Mouse (Mus musculus): Measurements from ENCODE around the gene Hpse2.

Hpse2 gene

DNA sequence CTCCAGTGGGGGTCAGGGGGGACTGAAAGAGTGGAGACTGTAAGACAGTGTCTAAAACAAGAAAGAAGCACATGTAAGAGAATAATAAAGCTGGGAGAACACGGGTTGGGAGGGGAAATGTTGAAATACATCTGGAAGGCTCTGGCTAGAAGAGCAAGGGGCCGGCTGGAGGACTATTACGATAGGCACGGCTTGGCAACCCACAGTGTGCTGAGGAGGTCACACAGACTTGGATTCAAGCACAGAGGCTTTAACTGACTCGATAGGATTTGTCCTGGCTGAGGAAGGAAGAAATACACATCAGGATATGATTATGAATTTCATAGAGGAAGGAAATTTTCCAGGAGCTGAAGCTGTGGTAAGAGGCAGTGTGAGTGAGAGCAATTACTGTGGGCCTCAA, 414.4 kb downstream of the Hpse2 start:
- in situ Hi-C loops (cut with MboI, MseI): no loop called here

DNA sequence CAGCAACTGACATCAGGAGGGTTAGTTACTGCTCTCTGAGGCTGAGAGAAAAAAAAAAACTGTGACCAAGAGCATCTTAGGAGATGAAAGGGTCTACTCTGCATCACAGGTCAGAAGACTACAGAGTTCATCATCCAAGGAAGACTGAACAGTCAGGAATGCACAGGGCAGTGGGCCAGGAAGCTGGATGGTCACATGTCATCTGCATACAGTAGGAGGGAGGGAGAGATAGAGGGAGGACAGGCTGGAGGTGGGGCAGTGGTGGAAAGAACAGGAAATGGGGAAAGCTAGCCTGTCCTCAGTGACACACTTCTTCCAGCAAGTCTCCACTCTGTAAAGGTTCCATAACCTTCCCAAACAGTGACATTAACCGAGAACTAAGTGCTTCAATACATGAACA, 423.0 kb downstream of the Hpse2 start:
- in situ Hi-C loops (cut with MboI, MseI): no loop called here

DNA sequence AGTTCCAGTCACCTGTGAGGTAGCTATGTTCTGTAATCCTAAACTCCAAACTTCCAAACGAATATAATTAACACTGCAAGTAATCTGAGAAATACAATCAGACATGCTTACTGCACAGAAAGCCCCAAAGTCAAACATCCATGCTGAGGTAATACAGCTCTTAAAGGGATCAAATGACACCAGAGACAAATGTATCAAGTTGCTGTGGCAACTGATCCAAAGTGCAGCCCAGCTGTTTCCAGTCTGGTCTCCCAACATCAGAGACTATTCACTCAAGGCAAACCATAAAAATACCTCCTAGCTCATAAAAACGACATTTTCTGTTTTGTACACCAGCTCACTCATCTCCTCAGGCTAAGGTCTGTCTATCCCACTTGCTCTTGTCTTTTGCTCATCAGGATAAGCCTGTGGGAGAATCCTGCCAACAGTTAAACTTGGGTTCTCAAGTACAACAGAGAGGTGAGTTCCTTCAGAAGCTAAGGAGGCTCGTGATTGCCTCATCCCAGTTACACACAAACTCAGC, 440.0 kb downstream of the Hpse2 start:
- in situ Hi-C loops (cut with MboI, MseI): no loop called here

DNA sequence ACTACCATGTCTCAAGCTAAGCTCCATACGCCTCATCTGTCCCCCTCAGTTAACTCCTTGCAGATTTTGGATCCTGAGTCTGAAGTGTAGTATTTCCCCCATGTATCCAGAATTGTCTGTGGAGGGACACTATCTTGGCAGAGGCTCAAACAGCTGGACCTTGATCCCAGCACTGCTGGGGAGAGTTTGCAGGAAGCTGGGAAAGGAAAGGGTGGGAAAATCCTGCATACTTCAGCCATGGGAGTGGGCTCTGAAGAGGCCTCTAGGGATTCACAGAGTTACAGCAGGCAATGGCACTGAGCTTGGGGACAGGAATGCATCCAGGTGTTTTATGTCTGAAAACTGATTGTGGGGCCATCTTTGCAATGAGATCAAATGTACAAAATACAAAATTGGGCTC, 450.6 kb downstream of the Hpse2 start:
- in situ Hi-C loops (cut with MboI, MseI): loop anchor here (5.0 kb wide), 1 partner anchor 100 kb away; no protein-coding TSS in a partner anchor

DNA sequence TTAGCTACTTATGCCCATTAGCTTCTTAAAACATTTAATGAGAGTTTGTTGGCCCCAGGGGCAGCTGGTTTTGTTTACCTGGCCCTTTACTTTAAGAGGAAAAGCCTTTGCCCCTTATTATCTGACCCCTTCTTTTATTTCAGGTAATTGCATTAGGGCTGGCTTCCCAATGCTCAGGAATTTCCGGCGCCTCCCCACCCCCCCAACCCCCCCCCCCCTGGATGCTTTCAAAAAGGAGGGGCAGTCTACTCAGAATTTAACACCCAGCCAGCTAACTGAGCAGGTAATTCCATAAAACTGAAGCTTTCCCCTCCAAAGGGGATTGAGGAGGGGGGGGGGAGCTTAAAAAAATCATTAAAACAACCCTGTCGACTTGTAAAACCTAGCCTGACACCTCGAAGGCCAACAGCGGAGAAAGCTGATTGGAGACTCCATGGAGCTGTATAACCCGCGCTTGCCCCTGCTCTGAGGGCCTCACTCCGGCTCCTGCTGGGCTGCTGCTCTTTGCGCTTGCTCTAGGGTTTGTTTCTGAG, 451.4 kb downstream of the Hpse2 start:
- in situ Hi-C loops (cut with MboI, MseI): loop anchor here (5.0 kb wide), 1 partner anchor 99 kb away; no protein-coding TSS in a partner anchor

DNA sequence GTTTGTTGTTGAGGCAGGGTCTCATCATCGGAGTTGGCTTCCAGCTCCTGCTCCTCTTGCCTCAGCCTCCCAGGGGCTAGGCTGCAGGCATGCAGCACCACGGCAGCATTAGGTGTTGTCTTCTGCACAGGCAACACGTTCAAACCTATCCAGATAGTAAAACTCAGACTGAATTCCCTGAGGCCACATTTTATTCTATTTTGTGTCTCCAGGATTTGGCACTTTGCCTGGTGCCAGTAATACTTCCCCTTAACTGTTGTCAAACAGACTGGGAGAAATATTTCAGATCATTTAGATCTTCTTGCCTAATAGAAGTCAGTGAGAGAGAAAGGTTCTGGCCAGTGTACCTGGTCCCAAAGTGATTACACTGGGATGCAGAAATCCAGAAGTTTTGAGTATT, 458.5 kb downstream of the Hpse2 start:
- in situ Hi-C loops (cut with MboI, MseI): no loop called here

DNA sequence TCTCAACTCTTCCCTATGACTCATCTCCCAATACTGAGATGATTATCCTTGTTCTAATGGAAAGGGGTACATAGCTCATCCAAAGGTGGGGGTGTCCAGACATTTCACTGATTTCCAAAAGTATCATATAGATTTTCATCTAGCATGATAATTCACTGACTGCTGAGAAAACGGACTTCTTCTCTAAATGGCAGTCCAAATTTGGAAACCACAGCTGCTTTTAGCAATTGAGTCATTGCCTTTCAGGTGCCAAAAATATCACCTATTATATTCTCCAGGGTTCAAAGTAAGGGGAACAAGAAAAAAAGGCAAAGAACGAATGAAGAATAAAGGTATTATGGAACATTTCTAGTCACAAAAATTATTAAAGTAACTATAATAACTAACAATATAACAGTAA, 459.9 kb downstream of the Hpse2 start:
- in situ Hi-C loops (cut with MboI, MseI): no loop called here

DNA sequence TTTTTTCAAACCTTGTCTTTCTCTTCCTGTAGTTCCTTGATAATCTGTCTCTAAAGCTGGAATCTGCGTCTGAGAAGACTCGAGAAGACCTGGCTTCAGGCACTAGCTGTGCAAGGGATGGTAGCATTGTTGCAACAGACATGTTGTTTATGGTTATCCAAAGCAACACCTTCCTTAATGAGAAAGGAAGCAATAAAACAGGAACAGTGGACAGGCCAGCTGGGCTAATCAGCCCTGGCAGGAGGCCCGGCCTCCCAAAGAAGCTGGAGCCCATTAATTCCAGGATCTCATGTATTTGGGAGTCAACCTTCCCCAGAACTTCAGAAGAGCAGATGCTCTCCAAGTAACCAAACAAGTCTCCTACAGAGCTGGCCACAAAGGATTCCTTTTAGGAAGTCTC, 465.5 kb downstream of the Hpse2 start:
- in situ Hi-C loops (cut with MboI, MseI): no loop called here

DNA sequence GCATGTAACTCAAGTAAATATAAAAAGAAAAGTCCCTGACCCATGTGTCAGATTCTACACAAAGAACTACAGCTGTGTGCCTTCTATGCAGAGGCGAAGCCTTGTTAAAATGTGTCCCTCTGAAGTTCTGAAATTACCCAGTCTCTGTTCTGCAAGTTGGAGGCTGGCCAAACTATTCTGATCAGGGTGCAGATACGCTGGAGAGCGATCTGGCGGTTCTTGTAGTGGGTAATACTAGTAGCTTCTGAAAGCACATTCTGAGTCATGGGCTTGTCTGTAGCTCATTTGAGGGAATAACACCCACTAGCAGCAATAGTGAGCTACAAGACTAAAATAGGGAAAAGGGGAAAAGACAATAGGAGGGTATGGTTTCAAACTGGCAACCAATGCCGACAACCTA, 474.5 kb downstream of the Hpse2 start:
- in situ Hi-C loops (cut with MboI, MseI): no loop called here

DNA sequence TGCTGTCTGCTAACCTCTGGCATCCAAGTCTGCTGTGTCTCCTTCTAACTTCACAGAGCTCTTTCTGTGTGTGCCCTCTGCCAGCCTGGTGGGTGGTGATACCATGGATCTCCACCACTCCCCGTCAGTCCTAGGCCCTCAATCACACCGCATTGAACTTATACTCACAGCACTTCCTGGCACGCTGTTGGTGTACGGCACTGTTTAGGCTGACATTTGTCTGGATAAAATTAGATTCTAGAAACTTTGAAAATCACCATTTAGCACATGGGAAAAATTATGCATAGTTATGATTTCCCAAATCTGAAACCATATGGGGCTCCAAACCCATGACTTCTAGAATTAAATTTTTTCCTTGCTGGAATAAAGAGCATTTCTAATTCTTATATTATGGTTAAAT, 478.4 kb downstream of the Hpse2 start:
- in situ Hi-C loops (cut with MboI, MseI): no loop called here

DNA sequence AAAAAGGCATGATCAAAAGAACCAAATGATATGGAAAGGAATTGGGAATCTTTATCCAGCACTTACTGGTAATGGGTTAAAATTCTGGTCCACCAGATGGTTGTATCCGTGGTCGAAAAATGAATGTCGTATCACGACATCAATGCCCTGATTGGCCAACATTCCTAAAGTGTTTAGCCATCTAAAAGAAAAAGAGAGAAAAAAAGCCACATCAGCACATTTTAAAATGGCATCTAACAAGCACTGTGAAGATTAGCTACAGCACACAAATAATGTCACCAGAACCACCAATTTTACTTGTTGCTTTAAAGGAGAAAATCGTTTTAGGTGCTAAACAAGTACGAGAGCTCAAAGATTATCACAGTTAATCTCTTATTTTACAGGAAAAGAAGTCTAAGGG, 479.6 kb downstream of the Hpse2 start:
- in situ Hi-C loops (cut with MboI, MseI): no loop called here

DNA sequence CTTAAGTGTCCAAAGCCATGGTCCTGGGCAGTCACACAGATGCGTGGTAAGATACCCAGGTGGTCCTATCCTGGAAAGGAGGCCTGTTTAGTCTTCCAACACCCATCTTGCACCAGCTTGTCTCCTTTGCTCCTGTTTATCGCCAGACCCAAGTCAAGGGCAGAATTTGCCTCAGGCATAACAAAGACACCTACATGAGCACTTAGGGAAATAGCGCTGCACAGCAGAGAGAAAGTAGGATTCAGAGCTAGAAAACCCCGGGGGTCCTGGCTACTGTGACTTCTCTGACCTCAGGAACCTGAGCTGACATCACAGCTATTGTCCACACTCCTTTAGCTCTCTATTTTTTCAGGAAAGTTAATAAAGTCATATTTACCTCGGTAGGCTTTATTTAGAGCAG, 481.8 kb downstream of the Hpse2 start:
- in situ Hi-C loops (cut with MboI, MseI): no loop called here

DNA sequence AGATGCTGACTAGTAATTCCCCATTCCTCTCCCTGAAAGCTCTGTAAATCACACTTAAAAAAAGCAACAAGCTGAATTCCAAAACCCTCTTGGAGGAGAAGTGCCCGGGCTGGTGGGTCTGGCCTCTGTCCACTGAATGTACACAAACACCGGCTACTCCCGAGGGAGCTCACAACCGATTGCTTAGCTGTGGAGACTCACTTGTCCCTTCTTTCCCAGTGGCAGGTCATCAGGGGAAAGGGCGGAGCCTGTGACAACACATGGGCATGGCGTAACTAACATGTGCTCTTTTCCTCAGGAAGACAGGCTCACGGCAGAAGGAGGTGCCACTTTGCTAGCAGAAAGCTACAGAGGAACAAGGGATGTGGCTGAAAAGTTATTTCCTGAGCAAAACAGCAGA, 483.4 kb downstream of the Hpse2 start:
- in situ Hi-C loops (cut with MboI, MseI): no loop called here

DNA sequence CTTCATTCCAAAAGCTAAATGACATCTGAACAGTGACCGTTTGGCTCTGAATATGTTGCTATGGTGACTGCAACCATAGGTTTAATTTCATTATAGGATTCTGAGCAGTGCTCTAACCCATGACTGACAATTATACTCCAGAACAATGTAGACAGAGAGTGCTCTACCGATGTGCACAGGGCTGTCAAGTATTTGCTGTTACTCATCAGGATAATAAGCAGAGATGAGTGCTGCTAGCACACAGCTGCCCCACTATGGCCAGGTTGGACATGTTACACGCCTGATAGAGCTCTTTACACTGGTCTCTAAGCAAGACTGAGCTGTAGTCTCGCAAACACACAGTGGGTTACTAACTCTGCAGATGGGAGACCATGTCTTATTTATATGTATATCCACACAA, 483.9 kb downstream of the Hpse2 start:
- in situ Hi-C loops (cut with MboI, MseI): no loop called here

DNA sequence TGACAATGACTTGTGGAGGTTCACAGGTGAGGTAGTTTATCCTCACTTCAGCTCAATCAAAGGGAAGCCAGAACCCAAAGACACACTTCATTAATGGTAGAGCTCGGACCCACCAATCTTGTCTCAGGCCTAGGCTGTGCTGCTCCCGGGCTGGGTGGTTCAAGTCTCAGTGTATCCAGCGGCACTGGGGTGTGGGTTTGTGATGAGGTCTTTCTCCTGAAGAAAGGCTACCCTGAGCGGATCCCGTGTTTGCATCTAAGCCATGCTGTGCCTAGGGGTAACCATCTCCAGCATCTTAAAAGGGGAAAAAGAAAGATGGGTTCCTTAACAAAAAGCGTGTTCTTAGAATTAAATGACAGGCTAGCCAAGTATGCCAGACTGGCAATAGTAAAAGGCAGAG, 484.3 kb downstream of the Hpse2 start:
- in situ Hi-C loops (cut with MboI, MseI): no loop called here

DNA sequence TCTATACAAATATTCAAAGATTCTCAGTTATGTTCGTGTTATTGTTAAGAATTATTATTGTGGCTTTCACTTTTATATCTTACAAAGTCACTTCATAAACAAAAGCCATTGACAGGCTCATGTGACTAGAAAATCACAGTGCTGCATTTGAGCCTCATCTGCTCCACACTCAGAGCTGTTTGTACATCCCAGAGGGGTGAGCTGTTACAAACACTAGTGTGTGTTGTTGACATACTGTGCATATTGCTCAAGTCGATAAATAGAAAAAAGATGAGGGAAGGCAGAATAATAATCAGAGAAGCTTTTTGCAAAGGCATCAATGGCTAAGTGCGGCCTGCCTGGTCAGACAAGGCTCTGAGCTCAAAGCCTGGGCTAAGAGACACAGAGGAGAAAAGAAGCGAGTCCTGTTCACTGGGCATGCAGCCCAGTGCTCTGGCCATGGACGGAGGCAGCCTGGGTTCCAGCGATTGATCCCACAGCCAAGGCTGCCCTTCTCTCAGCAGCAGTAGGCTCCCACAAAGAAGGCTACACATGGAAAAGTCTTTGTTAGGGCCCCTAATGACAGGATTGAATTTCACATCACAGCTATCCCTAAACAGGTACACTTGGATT, 485.6 kb downstream of the Hpse2 start:
- in situ Hi-C loops (cut with MboI, MseI): no loop called here

DNA sequence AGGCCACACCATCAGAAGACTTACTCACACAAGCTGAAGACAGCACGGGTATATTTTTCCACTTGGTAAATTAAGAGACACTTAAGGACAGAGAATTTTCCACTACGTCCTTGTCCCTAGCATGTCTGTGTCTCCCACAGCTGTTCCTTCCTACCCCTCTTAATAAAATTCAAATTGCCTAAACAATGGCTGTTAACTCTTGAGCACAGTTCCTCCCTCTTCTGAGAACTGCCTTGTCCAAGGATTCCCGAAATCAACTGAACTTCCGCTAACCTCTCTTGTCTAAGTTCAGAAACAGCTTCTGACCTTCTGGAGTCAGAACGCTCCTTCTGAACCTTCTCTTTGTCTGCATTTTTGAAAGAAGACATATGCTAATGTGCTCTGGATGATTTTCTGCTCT, 496.6 kb downstream of the Hpse2 start:
- in situ Hi-C loops (cut with MboI, MseI): no loop called here

DNA sequence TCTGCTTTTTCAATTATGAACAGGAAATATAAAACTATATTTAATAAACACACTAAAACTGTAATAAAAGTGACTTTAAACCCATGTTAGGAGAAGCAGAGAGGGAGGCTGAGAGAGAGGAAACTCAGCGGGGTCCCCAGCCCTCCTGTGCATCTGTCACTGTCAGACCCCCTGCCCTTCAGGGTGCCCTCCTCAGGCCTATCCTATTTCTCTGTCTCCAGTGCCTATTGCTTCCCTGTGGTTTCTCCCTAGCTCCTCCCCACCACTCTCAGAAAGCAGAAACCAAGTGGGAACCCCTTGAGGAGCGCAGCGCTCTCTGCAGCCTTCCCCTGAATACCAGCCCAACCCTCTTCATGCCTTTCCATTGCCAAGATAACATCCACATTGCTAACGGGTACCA, 510.5 kb downstream of the Hpse2 start:
- in situ Hi-C loops (cut with MboI, MseI): no loop called here

DNA sequence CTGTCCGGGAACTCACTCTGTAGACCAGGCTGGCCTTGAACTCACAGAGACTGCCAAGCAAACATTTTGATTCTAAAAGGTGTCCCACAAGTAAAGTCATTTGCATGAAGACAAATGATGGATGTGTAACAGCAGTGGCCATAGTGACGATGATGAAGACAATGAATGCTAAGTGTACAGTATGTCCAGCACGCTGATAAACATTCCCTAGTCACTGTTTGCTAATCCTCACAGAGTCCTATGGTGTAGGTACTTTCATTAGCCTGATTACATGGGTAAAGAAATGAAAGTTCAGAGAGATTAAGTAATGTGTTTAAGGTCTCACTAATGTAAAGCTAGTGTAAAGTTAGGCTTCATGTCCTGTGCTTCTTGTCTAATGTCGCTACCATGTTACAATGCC, 511.6 kb downstream of the Hpse2 start:
- in situ Hi-C loops (cut with MboI, MseI): no loop called here

DNA sequence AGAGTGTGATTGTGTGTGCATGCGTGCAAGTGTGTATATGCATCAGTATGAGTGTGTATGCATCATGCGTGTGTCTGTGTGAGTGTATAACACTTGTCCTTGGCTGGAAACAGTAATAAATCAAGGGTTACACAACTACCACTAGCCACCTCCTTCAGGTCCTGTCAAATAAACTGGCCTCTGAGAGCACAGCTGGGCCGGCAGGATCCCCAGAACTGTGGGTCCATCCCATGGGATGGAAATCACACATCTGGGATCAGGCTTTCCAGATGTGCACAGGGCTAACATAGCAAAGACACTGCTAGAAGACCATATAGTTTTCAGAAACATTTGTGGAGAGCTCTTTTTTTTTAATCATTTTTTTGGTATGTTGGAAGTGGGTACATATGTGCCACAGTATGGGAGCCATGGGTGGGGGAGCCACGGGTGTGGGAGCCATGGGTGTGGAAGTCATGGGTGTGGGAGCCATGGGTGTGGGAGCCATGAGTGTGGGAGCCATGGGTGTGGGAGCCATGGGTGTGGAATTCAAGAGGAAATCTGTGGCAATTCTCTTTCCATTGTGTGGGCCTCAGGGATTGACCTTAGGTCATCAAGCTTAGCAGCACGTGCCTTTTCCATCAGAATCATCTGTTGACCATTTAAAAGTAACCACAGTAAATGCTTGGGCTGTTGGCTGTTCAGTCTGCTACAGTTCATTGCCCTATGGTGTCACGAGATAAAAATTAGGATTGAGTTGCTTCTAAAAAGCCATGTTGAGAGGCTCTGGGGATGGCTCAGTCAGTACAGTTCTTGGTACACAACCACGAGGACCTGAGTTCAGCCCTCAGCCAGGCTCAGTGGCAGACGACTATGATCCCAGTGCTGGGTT, 518.3 kb downstream of the Hpse2 start:
- in situ Hi-C loops (cut with MboI, MseI): no loop called here

DNA sequence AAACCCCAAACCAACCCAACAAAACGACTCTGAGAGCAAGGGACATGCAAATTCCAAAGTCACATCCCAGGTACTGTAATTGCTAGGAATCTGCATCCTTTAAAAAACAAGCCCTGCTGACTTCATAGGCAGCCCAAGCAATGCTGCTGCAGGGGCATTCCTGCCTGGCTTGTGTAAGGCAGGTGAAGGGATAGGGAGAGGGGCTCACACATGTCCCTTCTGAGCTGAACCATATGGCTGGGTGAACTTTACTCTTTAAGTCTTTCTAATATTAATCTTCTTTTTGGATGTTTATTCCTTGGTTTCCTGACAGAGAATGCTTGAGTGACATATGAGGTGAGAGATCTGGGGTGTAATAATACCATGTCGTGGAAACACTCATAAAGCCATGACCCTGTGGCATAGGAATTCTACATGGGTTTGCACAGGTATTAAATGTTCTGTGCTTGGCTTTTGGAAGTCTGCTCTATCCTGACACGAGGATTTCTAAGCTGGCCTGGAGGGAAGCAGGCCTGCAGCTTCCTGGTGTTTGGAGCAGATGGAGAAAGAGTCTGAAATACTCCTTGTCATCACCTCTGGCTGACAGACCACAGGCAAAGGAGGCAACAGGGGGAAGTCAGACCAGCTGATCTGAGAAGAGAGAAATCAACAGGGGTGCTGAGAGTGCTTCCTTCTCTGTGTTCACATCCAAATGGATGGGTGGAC, 519.0 kb downstream of the Hpse2 start:
- in situ Hi-C loops (cut with MboI, MseI): no loop called here

DNA sequence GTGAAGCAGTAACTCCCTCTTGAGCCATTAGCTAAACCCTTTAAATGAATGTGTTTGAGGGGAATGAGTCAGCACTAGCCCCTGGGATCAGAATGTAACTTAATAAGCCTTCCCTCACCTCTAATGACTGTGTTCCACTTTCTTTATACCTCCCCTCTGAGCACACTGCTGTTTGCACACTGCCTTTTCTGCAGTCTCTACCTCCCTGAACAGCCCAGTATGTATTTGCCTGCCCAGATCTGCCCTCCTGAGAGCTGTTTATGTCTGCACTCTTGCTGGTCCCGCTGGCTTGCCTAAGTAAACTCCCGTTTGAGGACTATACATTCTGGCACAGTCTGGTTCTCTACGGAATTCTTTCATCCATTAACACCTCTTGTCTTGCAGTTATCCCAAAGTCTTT, 525.1 kb downstream of the Hpse2 start:
- in situ Hi-C loops (cut with MboI, MseI): no loop called here

All from regulatory T cell (primary cell).